Mouse (Mus musculus) T-helper 1 cell (primary cell): ENCODE measurements around the gene B3galt4.
"Not testable (repeated sequence)": the region's sequence is repeated elsewhere in the genome, so short reads cannot be mapped to it uniquely, and the experiment has no call there.

Experiments used
- in situ Hi-C: fragments of 300-600 bp; cut with MboI, MseI; formaldehyde crosslinking; loops from one replicate; pipeline ENCODE4 v1.15.1; 2025; ENCODE audit warnings: high pct_unique_total_duplicates

The B3galt4 gene

GRCm38 (mm10) chr17:33909077-33909868 lies 42.0 kb downstream of the B3galt4 start, which contains the start of gene Daxx:
Daxx (plus strand) TSS chr17:33909414.
- in situ Hi-C loops: no loop called here

GRCm38 (mm10) chr17:33908331-33909076 lies 42.8 kb downstream of the B3galt4 start:
- in situ Hi-C loops: no loop called here

GRCm38 (mm10) chr17:33904835-33905234 lies 46.5 kb downstream of the B3galt4 start, which contains the start of gene Platr17:
Platr17 (plus strand) TSS chr17:33905135.
- in situ Hi-C loops: not testable (repeated sequence)

- in situ Hi-C loops: not testable (repeated sequence)
Measured at GRCm38 (mm10) chr17:33903911-33904651, 47.2 kb downstream of the B3galt4 start.

- in situ Hi-C loops: no loop called here
Measured at GRCm38 (mm10) chr17:33902491-33902890, 48.8 kb downstream of the B3galt4 start.

- in situ Hi-C loops: no loop called here
Measured at GRCm38 (mm10) chr17:33902079-33902478, 49.2 kb downstream of the B3galt4 start.

GRCm38 (mm10) chr17:33901653-33902052 lies 49.6 kb downstream of the B3galt4 start:
- in situ Hi-C loops: no loop called here

- in situ Hi-C loops: no loop called here
Measured at GRCm38 (mm10) chr17:33900989-33901314, 50.3 kb downstream of the B3galt4 start.

- in situ Hi-C loops: no loop called here
Measured at GRCm38 (mm10) chr17:33900281-33900988, 50.9 kb downstream of the B3galt4 start.
